Mouse (Mus musculus) kidney, adult 2 months (tissue): ENCODE measurements at regions not wholly inside any gene's neighbourhood (a gene's known extent, or its start where the extent isn't known, plus 50 kb on each side); places are given as distances from the start of the nearest gene placed in this dataset.

Experiments
- CTCF ChIP-seq: fragments of 200-500 bp; conservative IDR thresholded peaks from 2 replicates; pipeline ENCODE4 v1.5.1; 2011; ENCODE audit warnings: low read depth, mild to moderate bottlenecking, control low read depth, low read length, moderate library complexity, mixed read lengths; ENCODE audit not compliant: insufficient read depth, insufficient read length
- POLR2A ChIP-seq: fragments of 200-500 bp; IDR thresholded peaks from one replicate; pipeline ENCODE4 v1.6.1; 2011; ENCODE audit warnings: low read depth, low read length, control low read depth

GRCm38 (mm10) chr2:75139544-75139943 lies 313.9 kb downstream of the Mtx2 start:
- no peak for TF ChIP-seq CTCF
- no peak for TF ChIP-seq POLR2A
